Mouse (Mus musculus): ENCODE data around the gene P2ry12. TPM values are rescaled to one million over a fixed set of nuclear protein-coding genes. Genes with fewer than 3 reads are reported as not detected.

Gene P2ry12
- polyA plus RNA-seq, 1 experiment = 1.1 TPM

DNA sequence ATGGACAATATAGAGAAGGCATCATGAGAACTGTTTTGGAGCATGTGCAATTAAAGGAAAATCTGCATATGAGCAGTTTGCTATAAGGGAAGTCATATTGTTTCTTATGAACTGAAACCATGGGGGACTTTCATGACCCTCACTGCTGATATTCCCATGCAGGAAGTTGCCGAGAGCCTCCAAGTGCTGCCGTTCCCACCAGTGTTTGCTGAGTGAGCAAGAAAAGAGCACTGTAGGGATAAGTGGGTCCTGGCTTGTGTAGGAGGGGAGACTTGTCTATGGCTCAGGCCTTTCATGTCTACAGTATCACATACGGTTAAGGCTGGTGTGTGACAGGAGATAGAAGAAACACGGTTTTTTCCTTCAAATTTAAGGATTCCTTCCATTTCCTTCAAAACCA is 77.0 kb downstream of the P2ry12 start:
- Histone ChIP-seq H3K27ac (ENCODE audit: insufficient read depth, low read depth, low read length) (no peak overlapping the region), H3K36me3 (ENCODE audit: control insufficient read depth, insufficient read depth, low read length) (no peaks in the 10 kb centered on the region), H3K4me3 (ENCODE audit: low read depth, low read length) (no peak overlapping the region), H3K27me3 (ENCODE audit: control insufficient read depth, insufficient read depth, low read length) (no peaks in the 10 kb centered on the region), H3K4me1 (ENCODE audit: control insufficient read depth, insufficient read depth, insufficient read length, low read length) (no peaks in the 10 kb centered on the region)
- no peak for TF ChIP-seq CTCF (IDR thresholded peaks at IDR 0.05; ENCODE audit: extremely low read depth, insufficient read length, insufficient replicate concordance, low read depth, low read length)
- TF ChIP-seq POLR2A (IDR thresholded peaks at IDR 0.05; ENCODE audit: low read depth, low read length) = no peak
- 78% methylated on average over 4 of the region's 4 CpGs for WGBS

DNA sequence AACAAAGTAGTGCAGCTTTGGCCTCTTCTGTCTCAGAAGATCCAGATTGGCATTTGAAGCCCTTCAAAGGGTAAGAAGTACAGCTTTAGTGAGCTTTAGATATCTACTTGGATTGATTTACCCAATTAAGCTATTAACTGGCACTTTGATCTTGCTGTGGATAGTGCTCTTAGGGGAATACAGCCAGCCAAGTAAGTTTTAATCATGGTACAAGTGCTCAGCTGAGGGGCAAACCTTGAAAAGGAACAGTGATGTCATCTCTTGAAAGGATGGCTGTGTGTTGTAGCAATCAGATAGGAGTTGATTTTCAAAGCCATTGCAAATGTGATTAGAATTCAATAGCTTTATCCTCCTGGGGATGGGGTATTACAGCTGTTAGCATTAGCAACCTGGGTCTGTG is 80.5 kb downstream of the P2ry12 start:
- H3K27me3 ChIP-seq (ENCODE audit: control insufficient read depth, insufficient read depth, low read length) = no peaks in the 10 kb centered on the region
- TF ChIP-seq POLR2A (IDR thresholded peaks at IDR 0.05; ENCODE audit: low read depth, low read length) (no peak), CTCF (IDR thresholded peaks at IDR 0.05; ENCODE audit: extremely low read depth, insufficient read length, insufficient replicate concordance, low read depth, low read length) (no peak)
- H3K4me3 ChIP-seq (ENCODE audit: low read depth, low read length) = no peak overlapping the region
- no peaks in the 10 kb centered on the region for H3K36me3 ChIP-seq (ENCODE audit: control insufficient read depth, insufficient read depth, low read length)
- no peaks in the 10 kb centered on the region for H3K4me1 ChIP-seq (ENCODE audit: control insufficient read depth, insufficient read depth, insufficient read length, low read length)
- H3K27ac ChIP-seq (ENCODE audit: insufficient read depth, low read depth, low read length) = no peak overlapping the region

DNA sequence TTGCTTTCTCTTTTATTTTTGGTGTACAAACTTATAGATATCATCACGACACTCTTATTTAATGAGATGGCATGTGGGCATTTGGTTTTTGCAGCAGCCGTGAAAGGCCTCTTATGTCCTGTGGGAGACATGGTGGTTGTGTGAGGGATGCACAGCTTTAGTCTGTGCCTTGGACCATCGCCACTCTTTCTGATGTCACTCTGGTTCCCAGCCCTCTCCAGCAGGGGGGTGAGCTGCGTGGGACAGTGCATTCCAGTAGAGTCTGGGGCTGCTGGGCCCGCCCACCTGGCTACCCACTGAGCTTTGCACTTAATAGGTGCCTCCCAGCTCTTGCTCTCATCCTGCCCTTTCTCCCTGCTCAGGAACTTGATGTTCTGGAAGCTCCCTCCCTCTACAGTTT is 81.5 kb downstream of the P2ry12 start:
- 73% methylated on average over 5 of the region's 5 CpGs for WGBS
- TF ChIP-seq CTCF (IDR thresholded peaks at IDR 0.05; ENCODE audit: extremely low read depth, insufficient read length, insufficient replicate concordance, low read depth, low read length) (no peak), POLR2A (IDR thresholded peaks at IDR 0.05; ENCODE audit: low read depth, low read length) (no peak)
- no peaks in the 10 kb centered on the region for H3K36me3 ChIP-seq (ENCODE audit: control insufficient read depth, insufficient read depth, low read length)

DNA sequence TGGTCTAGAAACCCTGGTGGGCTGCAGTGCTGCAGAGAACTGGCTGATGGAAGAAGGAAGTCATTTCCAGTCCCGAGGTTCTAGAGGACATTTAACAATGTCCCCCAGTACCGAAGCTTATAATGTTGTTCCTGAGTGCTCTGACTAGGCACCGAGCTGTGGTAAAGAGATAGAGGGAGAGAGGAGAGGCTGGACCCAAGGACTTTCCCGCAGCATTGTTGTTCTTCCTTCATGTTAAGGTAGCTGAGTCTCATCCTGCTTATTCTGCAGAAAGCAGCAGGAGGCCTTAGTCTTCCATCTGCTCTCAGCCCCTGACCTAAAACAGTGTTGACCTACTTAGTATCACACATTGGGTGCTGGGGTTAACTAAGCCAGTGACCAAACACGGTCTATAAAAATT is 85.8 kb downstream of the P2ry12 start:
- WGBS = 66% methylated on average over 5 of the region's 5 CpGs
- TF ChIP-seq CTCF (IDR thresholded peaks at IDR 0.05; ENCODE audit: extremely low read depth, insufficient read length, insufficient replicate concordance, low read depth, low read length) = no peak
- no peak for TF ChIP-seq POLR2A (IDR thresholded peaks at IDR 0.05; ENCODE audit: low read depth, low read length)
- H3K36me3 ChIP-seq (ENCODE audit: control insufficient read depth, insufficient read depth, low read length) = no peaks in the 10 kb centered on the region
- H3K27ac ChIP-seq (ENCODE audit: insufficient read depth, low read depth, low read length) = no peak overlapping the region
- H3K4me3 ChIP-seq (ENCODE audit: low read depth, low read length) = no peak overlapping the region
- no peaks in the 10 kb centered on the region for H3K4me1 ChIP-seq (ENCODE audit: control insufficient read depth, insufficient read depth, insufficient read length, low read length)
- H3K27me3 ChIP-seq (ENCODE audit: control insufficient read depth, insufficient read depth, low read length) = no peaks in the 10 kb centered on the region

More for the DNA sequence above, 81.5 kb downstream of the P2ry12 start:
- H3K4me3 ChIP-seq (ENCODE audit: low read depth, low read length) = no peak overlapping the region
- H3K27ac ChIP-seq (ENCODE audit: insufficient read depth, low read depth, low read length) = no peak overlapping the region
- no peaks in the 10 kb centered on the region for H3K4me1 ChIP-seq (ENCODE audit: control insufficient read depth, insufficient read depth, insufficient read length, low read length)
- no peaks in the 10 kb centered on the region for H3K27me3 ChIP-seq (ENCODE audit: control insufficient read depth, insufficient read depth, low read length)

DNA sequence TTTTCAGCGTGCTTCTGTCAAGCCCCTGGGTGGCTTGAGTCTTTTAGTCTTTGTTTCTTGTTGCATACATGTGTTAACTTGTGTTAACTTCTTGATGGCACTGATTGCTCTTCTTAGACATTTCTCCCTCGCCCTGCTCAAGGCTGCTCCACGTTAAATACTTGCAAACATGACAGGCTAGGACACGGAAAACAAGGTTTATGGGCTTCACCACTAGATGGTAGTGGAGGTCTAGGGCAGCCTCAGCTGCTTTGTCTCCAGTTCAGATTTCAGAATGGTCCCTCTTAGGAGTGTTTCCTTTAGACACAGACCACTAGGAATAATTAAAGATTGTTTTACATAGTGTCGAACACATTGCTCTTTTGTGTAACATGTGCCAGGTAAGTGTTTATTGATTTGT is 87.4 kb downstream of the P2ry12 start:
- no peaks in the 10 kb centered on the region for H3K36me3 ChIP-seq (ENCODE audit: control insufficient read depth, insufficient read depth, low read length)
- WGBS = 25% methylated on average over 5 of the region's 5 CpGs
- H3K4me1 ChIP-seq (ENCODE audit: control insufficient read depth, insufficient read depth, insufficient read length, low read length) = no peaks in the 10 kb centered on the region
- TF ChIP-seq CTCF (IDR thresholded peaks at IDR 0.05; ENCODE audit: extremely low read depth, insufficient read length, insufficient replicate concordance, low read depth, low read length) = no peak
- no peak for TF ChIP-seq POLR2A (IDR thresholded peaks at IDR 0.05; ENCODE audit: low read depth, low read length)
- no peaks in the 10 kb centered on the region for H3K27me3 ChIP-seq (ENCODE audit: control insufficient read depth, insufficient read depth, low read length)
- no peak overlapping the region for H3K4me3 ChIP-seq (ENCODE audit: low read depth, low read length)
- no peak overlapping the region for H3K27ac ChIP-seq (ENCODE audit: insufficient read depth, low read depth, low read length)

DNA sequence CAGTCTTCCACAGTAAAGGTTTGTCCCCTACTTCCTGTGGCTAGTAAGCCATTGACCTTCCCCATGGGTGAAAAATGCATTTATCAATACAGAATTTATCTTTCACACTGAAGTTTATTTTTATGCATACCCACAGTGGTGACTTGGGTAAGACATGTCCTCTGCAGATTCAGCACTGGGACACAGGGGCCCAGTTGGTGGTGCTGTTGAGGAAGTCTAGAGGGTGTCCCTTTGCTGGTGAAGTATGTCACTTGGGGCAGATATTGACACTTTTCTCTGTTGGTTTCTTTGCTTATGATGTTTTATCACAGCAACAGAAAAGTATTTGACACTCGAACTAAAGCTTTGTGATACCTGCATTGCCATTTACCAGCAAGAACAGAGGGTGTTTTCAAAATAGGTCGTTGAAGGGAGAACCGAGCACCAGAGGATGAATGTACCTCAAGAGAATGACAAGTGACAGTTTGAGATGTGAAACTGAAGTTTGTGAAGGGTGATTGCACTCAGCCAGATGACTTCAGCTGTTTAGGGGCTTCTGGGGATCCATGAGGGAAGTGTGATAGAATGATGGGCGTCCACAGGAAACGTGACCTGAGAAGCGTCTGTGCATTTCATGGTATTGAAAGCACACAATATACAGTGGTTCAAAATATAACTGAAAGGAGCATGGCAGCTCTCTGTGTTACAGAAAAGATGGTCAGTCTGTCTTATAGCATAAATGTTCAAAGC is 88.1 kb downstream of the P2ry12 start:
- no peak overlapping the region for H3K27ac ChIP-seq (ENCODE audit: insufficient read depth, low read depth, low read length)
- no peaks in the 10 kb centered on the region for H3K36me3 ChIP-seq (ENCODE audit: control insufficient read depth, insufficient read depth, low read length)
- H3K27me3 ChIP-seq (ENCODE audit: control insufficient read depth, insufficient read depth, low read length) = no peaks in the 10 kb centered on the region
- H3K4me3 ChIP-seq (ENCODE audit: low read depth, low read length) = no peak overlapping the region
- TF ChIP-seq POLR2A (IDR thresholded peaks at IDR 0.05; ENCODE audit: low read depth, low read length) (no peak), CTCF (IDR thresholded peaks at IDR 0.05; ENCODE audit: extremely low read depth, insufficient read length, insufficient replicate concordance, low read depth, low read length) (no peak)
- H3K4me1 ChIP-seq (ENCODE audit: control insufficient read depth, insufficient read depth, insufficient read length, low read length) = no peaks in the 10 kb centered on the region
- 75% methylated on average over 6 of the region's 6 CpGs for WGBS

DNA sequence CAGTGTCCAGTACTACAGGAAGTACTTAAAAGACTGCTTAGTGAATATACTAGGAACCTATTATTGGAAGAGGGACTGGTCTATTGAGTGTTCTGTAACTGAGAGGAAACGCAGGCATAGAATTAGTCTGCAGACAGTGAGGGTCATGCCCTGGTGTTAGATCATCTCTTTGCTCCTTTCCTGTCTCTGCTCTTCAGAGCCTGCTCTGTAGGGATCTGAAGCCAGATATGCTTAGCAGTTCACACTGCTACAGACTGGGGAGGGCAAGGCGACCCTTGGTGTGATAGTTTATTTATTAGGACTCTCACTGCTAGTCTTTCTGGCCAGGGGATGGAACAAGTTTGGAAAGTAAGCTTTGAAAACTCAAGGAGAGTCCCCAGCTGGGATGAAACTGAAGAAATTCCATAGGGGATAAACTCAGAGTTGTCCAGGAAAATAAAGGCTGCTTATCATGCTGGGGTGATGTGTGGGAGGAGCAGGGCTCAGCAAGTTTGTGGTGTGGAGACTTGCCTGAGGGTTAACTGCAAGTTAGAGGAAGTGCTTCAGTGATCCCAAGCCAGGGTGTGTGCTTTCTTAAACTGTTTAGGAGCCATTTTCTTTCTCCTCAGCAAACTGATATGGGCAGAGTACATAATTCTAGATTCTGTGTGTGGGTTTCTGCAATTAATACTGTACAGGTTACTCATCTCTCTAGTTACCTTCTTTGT is 92.6 kb downstream of the P2ry12 start:
- H3K4me3 ChIP-seq (ENCODE audit: low read depth, low read length) = no peak overlapping the region
- H3K27me3 ChIP-seq (ENCODE audit: control insufficient read depth, insufficient read depth, low read length) = no peaks in the 10 kb centered on the region
- H3K36me3 ChIP-seq (ENCODE audit: control insufficient read depth, insufficient read depth, low read length) = no peaks in the 10 kb centered on the region
- no peaks in the 10 kb centered on the region for H3K4me1 ChIP-seq (ENCODE audit: control insufficient read depth, insufficient read depth, insufficient read length, low read length)
- WGBS = 69% methylated on average over 2 of the region's 2 CpGs
- TF ChIP-seq POLR2A (IDR thresholded peaks at IDR 0.05; ENCODE audit: low read depth, low read length) (no peak), CTCF (IDR thresholded peaks at IDR 0.05; ENCODE audit: extremely low read depth, insufficient read length, insufficient replicate concordance, low read depth, low read length) (no peak)
- H3K27ac ChIP-seq (ENCODE audit: insufficient read depth, low read depth, low read length) = no peak overlapping the region

All from small intestine, adult 2 months (tissue).